Mouse (Mus musculus): ENCODE data around the gene Sectm1b. TPM values are rescaled to one million over a fixed set of nuclear protein-coding genes. Genes with fewer than 3 reads are reported as not detected.

The Sectm1b gene
- polyA plus RNA-seq, 1 experiment from 2014 or later = not detected

DNA sequence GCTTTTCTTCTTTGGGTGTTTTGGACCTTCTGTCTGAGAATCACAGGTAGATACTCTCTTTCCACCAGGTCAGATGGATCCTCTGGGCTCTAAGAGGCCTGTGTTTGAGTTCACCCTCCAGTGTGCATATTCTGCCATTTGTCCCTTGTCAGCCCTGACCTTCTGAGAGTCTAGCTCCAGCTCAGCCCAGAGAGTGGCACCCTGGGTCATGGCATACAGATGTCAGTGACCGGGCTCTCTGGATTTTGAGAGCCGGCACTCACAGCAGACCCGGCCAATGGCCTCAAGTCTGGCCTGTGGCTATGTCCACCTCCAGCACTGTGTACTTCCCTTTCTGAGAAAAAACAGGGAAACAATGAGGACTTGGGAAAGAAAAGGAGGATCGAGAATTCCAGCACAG, 3.9 kb downstream of the Sectm1b start:
- DNase-seq (ENCODE audit: low spot score) (no peak), ATAC-seq (replicated peaks; ENCODE audit: low FRiP score) (no peak)
- Histone ChIP-seq H3K9me3 (ENCODE audit: control insufficient read depth, low read length) (no peaks in the 10 kb centered on the region), H3K27me3 (ENCODE audit: control insufficient read depth, insufficient read depth, low read length) (no peaks in the 10 kb centered on the region), H3K4me2 (ENCODE audit: low read depth, low read length, severe bottlenecking) (no peak overlapping the region), H3K27ac (ENCODE audit: low read depth, low read length) (no peak overlapping the region), H3K9ac (ENCODE audit: low read length) (no peak overlapping the region), H3K36me3 (ENCODE audit: control insufficient read depth, insufficient read depth, low read length) (no peaks in the 10 kb centered on the region), H3K4me3 (ENCODE audit: low read depth, low read length) (no peak overlapping the region), H3K4me1 (replicated peaks; ENCODE audit: control insufficient read depth, insufficient read depth, low read length) (no peaks in the 10 kb centered on the region)
- 94% methylated on average over 4 of the region's 4 CpGs for WGBS

GRCm38 (mm10) chr11:121058956-121059355, 4.4 kb downstream of the Sectm1b start:
- Histone ChIP-seq H3K9ac (ENCODE audit: low read length) (no peak overlapping the region), H3K27me3 (ENCODE audit: control insufficient read depth, insufficient read depth, low read length) (no peaks in the 10 kb centered on the region), H3K9me3 (ENCODE audit: control insufficient read depth, low read length) (no peaks in the 10 kb centered on the region), H3K27ac (ENCODE audit: low read depth, low read length) (no peak overlapping the region), H3K4me1 (replicated peaks; ENCODE audit: control insufficient read depth, insufficient read depth, low read length) (no peaks in the 10 kb centered on the region), H3K4me2 (ENCODE audit: low read depth, low read length, severe bottlenecking) (no peak overlapping the region), H3K36me3 (ENCODE audit: control insufficient read depth, insufficient read depth, low read length) (no peaks in the 10 kb centered on the region), H3K4me3 (ENCODE audit: low read depth, low read length) (no peak overlapping the region)
- WGBS = 91% methylated on average over 4 of the region's 4 CpGs
- no peak for DNase-seq (ENCODE audit: low spot score)
- no peak for ATAC-seq (replicated peaks; ENCODE audit: low FRiP score)

- Histone ChIP-seq H3K27ac (ENCODE audit: low read depth, low read length) (no peak overlapping the region), H3K36me3 (ENCODE audit: control insufficient read depth, insufficient read depth, low read length) (no peaks in the 10 kb centered on the region), H3K4me2 (ENCODE audit: low read depth, low read length, severe bottlenecking) (no peak overlapping the region), H3K4me3 (ENCODE audit: low read depth, low read length) (no peak overlapping the region), H3K4me1 (replicated peaks; ENCODE audit: control insufficient read depth, insufficient read depth, low read length) (no peaks in the 10 kb centered on the region), H3K9ac (ENCODE audit: low read length) (no peak overlapping the region), H3K27me3 (ENCODE audit: control insufficient read depth, insufficient read depth, low read length) (no peaks in the 10 kb centered on the region), H3K9me3 (ENCODE audit: control insufficient read depth, low read length) (no peaks in the 10 kb centered on the region)
- DNase-seq (ENCODE audit: low spot score) (no peak), ATAC-seq (replicated peaks; ENCODE audit: low FRiP score) (no peak)
- 91% methylated on average over 5 of the region's 5 CpGs for WGBS
These were observed 5.2 kb downstream of the Sectm1b start for GRCm38 (mm10) chr11:121058122-121058521.

- Histone ChIP-seq H3K36me3 (ENCODE audit: control insufficient read depth, insufficient read depth, low read length) (no peaks in the 10 kb centered on the region), H3K4me2 (ENCODE audit: low read depth, low read length, severe bottlenecking) (no peak overlapping the region), H3K9ac (ENCODE audit: low read length) (no peak overlapping the region), H3K27me3 (ENCODE audit: control insufficient read depth, insufficient read depth, low read length) (no peaks in the 10 kb centered on the region), H3K4me3 (ENCODE audit: low read depth, low read length) (no peak overlapping the region), H3K27ac (ENCODE audit: low read depth, low read length) (no peak overlapping the region), H3K4me1 (replicated peaks; ENCODE audit: control insufficient read depth, insufficient read depth, low read length) (no peaks in the 10 kb centered on the region), H3K9me3 (ENCODE audit: control insufficient read depth, low read length) (no peaks in the 10 kb centered on the region)
- 76% methylated on average over 7 of the region's 7 CpGs for WGBS
- no peak for DNase-seq (ENCODE audit: low spot score)
- no peak for ATAC-seq (replicated peaks; ENCODE audit: low FRiP score)
These were observed 6.7 kb downstream of the Sectm1b start for GRCm38 (mm10) chr11:121056536-121057236.

- 13% methylated on average over 8 of the region's 8 CpGs for WGBS
- ATAC-seq (replicated peaks; ENCODE audit: low FRiP score) (0 out of 2 replicates have a peak, but pooled peaks have one; percentile 30), DNase-seq (ENCODE audit: low spot score) (peak; percentile 87)
- Histone ChIP-seq H3K4me1 (replicated peaks; ENCODE audit: control insufficient read depth, insufficient read depth, low read length) (no peaks in the 10 kb centered on the region), H3K9ac (ENCODE audit: low read length) (no peak overlapping the region), H3K36me3 (ENCODE audit: control insufficient read depth, insufficient read depth, low read length) (no peaks in the 10 kb centered on the region), H3K9me3 (ENCODE audit: control insufficient read depth, low read length) (no peaks in the 10 kb centered on the region), H3K4me3 (ENCODE audit: low read depth, low read length) (no peak overlapping the region), H3K4me2 (ENCODE audit: low read depth, low read length, severe bottlenecking) (no peak overlapping the region), H3K27ac (ENCODE audit: low read depth, low read length) (no peak overlapping the region), H3K27me3 (ENCODE audit: control insufficient read depth, insufficient read depth, low read length) (no peaks in the 10 kb centered on the region)
These were observed 9.8 kb downstream of the Sectm1b start for GRCm38 (mm10) chr11:121053536-121053935.

GRCm38 (mm10) chr11:121052387-121052786, 11.0 kb downstream of the Sectm1b start:
- Histone ChIP-seq H3K9me3 (ENCODE audit: control insufficient read depth, low read length) (no peaks in the 10 kb centered on the region), H3K27me3 (ENCODE audit: control insufficient read depth, insufficient read depth, low read length) (no peaks in the 10 kb centered on the region), H3K36me3 (ENCODE audit: control insufficient read depth, insufficient read depth, low read length) (no peaks in the 10 kb centered on the region), H3K27ac (ENCODE audit: low read depth, low read length) (no peak overlapping the region), H3K4me3 (ENCODE audit: low read depth, low read length) (no peak overlapping the region), H3K4me2 (ENCODE audit: low read depth, low read length, severe bottlenecking) (no peak overlapping the region), H3K9ac (ENCODE audit: low read length) (no peak overlapping the region), H3K4me1 (replicated peaks; ENCODE audit: control insufficient read depth, insufficient read depth, low read length) (no peaks in the 10 kb centered on the region)
- peak; percentile 17 for DNase-seq (ENCODE audit: low spot score)
- 72% methylated on average over 4 of the region's 4 CpGs for WGBS
- no peak for ATAC-seq (replicated peaks; ENCODE audit: low FRiP score)

DNA sequence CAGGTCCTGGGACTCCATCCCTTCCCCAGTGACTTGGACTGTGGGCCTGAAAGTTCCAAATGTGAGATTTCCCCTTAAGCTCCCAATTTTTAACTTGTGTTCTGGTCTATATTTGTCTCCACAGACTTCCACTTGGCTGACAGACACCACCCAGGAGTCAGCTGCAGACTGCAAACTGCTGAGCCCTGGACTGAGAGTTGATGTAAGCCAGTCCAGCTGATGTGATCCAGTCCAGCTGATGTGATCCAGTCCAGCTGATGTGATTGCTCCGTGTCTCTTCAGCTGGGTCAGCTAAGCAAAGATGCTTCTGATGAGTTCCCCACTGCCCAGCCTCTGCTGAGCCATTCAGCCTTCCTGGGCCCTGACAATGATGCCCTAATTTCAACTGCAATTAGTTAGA, 11.6 kb downstream of the Sectm1b start:
- no peak overlapping the region for H3K4me2 ChIP-seq (ENCODE audit: low read depth, low read length, severe bottlenecking)
- H3K9ac ChIP-seq (ENCODE audit: low read length) = no peak overlapping the region
- H3K36me3 ChIP-seq (ENCODE audit: control insufficient read depth, insufficient read depth, low read length) = no peaks in the 10 kb centered on the region
- H3K4me1 ChIP-seq (replicated peaks; ENCODE audit: control insufficient read depth, insufficient read depth, low read length) = no peaks in the 10 kb centered on the region
- H3K27me3 ChIP-seq (ENCODE audit: control insufficient read depth, insufficient read depth, low read length) = no peaks in the 10 kb centered on the region
- H3K27ac ChIP-seq (ENCODE audit: low read depth, low read length) = no peak overlapping the region
- H3K9me3 ChIP-seq (ENCODE audit: control insufficient read depth, low read length) = no peaks in the 10 kb centered on the region
- no peak for ATAC-seq (replicated peaks; ENCODE audit: low FRiP score)
- H3K4me3 ChIP-seq (ENCODE audit: low read depth, low read length) = no peak overlapping the region
- peak; percentile 13 for DNase-seq (ENCODE audit: low spot score)
- WGBS = 55% methylated on average over 1 of the region's 1 CpGs

- ATAC-seq (replicated peaks; ENCODE audit: low FRiP score) (no peak), DNase-seq (ENCODE audit: low spot score) (no peak)
- Histone ChIP-seq H3K36me3 (ENCODE audit: control insufficient read depth, insufficient read depth, low read length) (no peaks in the 10 kb centered on the region), H3K4me2 (ENCODE audit: low read depth, low read length, severe bottlenecking) (no peak overlapping the region), H3K9me3 (ENCODE audit: control insufficient read depth, low read length) (no peaks in the 10 kb centered on the region), H3K27me3 (ENCODE audit: control insufficient read depth, insufficient read depth, low read length) (no peaks in the 10 kb centered on the region), H3K9ac (ENCODE audit: low read length) (no peak overlapping the region), H3K4me3 (ENCODE audit: low read depth, low read length) (no peak overlapping the region), H3K27ac (ENCODE audit: low read depth, low read length) (no peak overlapping the region), H3K4me1 (replicated peaks; ENCODE audit: control insufficient read depth, insufficient read depth, low read length) (no peaks in the 10 kb centered on the region)
- WGBS = 73% methylated on average over 1 of the region's 1 CpGs
These were observed 13.5 kb downstream of the Sectm1b start for GRCm38 (mm10) chr11:121049840-121050239.

DNA sequence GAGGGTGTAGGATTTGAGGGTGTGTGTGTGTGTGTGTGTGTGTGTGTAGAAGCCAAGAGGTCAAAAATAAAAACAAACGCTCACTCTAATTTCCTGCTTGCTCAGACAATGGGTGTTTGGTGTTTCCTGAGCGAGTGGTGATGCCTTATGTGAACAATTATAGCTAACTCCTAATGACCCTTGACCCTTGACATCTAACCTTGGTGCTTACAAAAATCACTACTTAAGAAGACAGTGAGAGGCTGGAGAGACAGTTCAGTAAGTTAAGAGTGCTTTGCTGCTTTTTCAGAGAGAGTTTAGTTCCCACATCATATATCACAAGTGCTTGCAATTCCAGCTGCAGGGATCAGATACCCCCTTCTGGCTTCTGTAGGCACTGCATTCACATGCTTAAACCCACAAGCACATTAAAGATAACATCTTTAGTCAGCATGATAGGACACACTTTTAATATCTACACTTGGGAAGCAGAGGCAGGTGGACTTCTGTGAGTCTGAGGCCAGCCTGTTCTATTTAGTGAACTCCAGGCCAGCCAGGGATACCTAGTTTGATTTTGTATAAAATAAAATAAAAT, 15.5 kb downstream of the Sectm1b start:
- Histone ChIP-seq H3K27me3 (ENCODE audit: control insufficient read depth, insufficient read depth, low read length) (no peaks in the 10 kb centered on the region; the same call in 1 of the 2 replicates), H3K36me3 (ENCODE audit: control insufficient read depth, insufficient read depth, low read length) (no peaks in the 10 kb centered on the region), H3K4me3 (ENCODE audit: low read depth, low read length) (no peak overlapping the region), H3K4me1 (replicated peaks; ENCODE audit: control insufficient read depth, insufficient read depth, low read length) (no peaks in the 10 kb centered on the region), H3K9ac (ENCODE audit: low read length) (no peak overlapping the region), H3K27ac (ENCODE audit: low read depth, low read length) (no peak overlapping the region), H3K9me3 (ENCODE audit: control insufficient read depth, low read length) (no peaks in the 10 kb centered on the region), H3K4me2 (ENCODE audit: low read depth, low read length, severe bottlenecking) (no peak overlapping the region)
- WGBS = 67% methylated on average over 2 of the region's 2 CpGs
- ATAC-seq (replicated peaks; ENCODE audit: low FRiP score) = no peak
- DNase-seq (ENCODE audit: low spot score) = peak; percentile 49
